Mouse (Mus musculus): ENCODE data around the gene Pafah1b1. TPM values are rescaled to one million over a fixed set of nuclear protein-coding genes. Genes with fewer than 3 reads are reported as not detected.

Pafah1b1 gene
- total RNA-seq, 1 experiment from 2014 or later = 142 TPM

Other genes starting within 250 kb of the Pafah1b1 start
- 12.6 and 12.8 TPM in 2 replicates for gene Rap1gap2, start 113.8 kb downstream of the Pafah1b1 start, total RNA-seq (2021)
- 2.9 and 3.1 TPM in 2 replicates for gene Ccdc92b, start 105.1 kb downstream of the Pafah1b1 start, total RNA-seq (2021)
- 245 and 246 TPM in 2 replicates for gene Cluh, start 75.2 kb downstream of the Pafah1b1 start, total RNA-seq (2021)
- gene Mettl16, start 46.2 kb upstream of the Pafah1b1 start, total RNA-seq (2021) = 24.1 and 29.2 TPM in 2 replicates
- 22.8 and 29.9 TPM in 2 replicates for gene Mnt, start 106.2 kb upstream of the Pafah1b1 start, total RNA-seq (2021)
- 21.3 and 22.4 TPM in 2 replicates for gene Sgsm2, start 172.4 kb upstream of the Pafah1b1 start, total RNA-seq (2021)
- 42.1 and 44.6 TPM in 2 replicates for gene Tsr1, start 173.4 kb upstream of the Pafah1b1 start, total RNA-seq (2021)
- 21.9 and 23.1 TPM in 2 replicates for gene Smg6, start 201.2 kb upstream of the Pafah1b1 start, total RNA-seq (2021)
- 50.6 and 51.5 TPM in 2 replicates for gene Srr, start 201.3 kb upstream of the Pafah1b1 start, total RNA-seq (2021)